Mouse (Mus musculus) forelimb bud, embryonic 11.5 days (tissue): Measurements from ENCODE around the gene Gm10058.
"Not testable (repeated sequence)": the region's sequence is repeated elsewhere in the genome, so short reads cannot be mapped to it uniquely, and the experiment has no call there.

Source experiments
- DNase-seq: peaks from one replicate; pipeline ENCODE4 v3.0.0-alpha.2; 2012; ENCODE audit warnings: low read depth, low spot score

Gm10058 gene

GRCm38 (mm10) chrX:27946785-27947184 lies at the start of gene Gm10058:
TSS of gene Gm10058 (minus strand) at chrX:27946885.
- DNase-seq, result not testable (repeated sequence)
